Mouse (Mus musculus) bone marrow, adult 2 months (tissue): ENCODE measurements around the gene Snx11. TPM values are rescaled to one million over a fixed set of nuclear protein-coding genes. Genes with fewer than 3 reads are reported as not detected.

Experiments used
- H3K27ac ChIP-seq: fragments of 200-500 bp; 2 replicates; pipeline ENCODE4 v1.5.1; 2012; ENCODE audit warnings: low read depth, mild to moderate bottlenecking, control low read depth, inconsistent platforms, low read length; ENCODE audit not compliant: control insufficient read depth, poor library complexity, insufficient read depth
- H3K4me1 ChIP-seq: fragments of 200-500 bp; 2 replicates; pipeline ENCODE4 v1.6.1; 2011; ENCODE audit warnings: low read length; ENCODE audit not compliant: control insufficient read depth, insufficient read depth
- H3K4me3 ChIP-seq: fragments of 200-500 bp; replicated peaks from 2 replicates; pipeline ENCODE3; 2011; ENCODE audit warnings: mild to moderate bottlenecking, low read depth, low read length, control low read depth; ENCODE audit not compliant: control insufficient read depth
- CTCF ChIP-seq: fragments of 200-500 bp; IDR thresholded peaks from 2 replicates; pipeline ENCODE4 v1.5.1; 2011; ENCODE audit warnings: low read length, control low read depth; ENCODE audit not compliant: control insufficient read depth, insufficient read depth
- POLR2A ChIP-seq: fragments of 200-500 bp; IDR thresholded peaks from 2 replicates; pipeline ENCODE4 v1.6.1; 2011; ENCODE audit warnings: low read depth, mild to moderate bottlenecking, control low read depth, low read length, borderline replicate concordance; ENCODE audit not compliant: control insufficient read depth
- WGBS: fragments of 180-500 bp; shearing (Covaris S2); methylation state at CpG from one replicate; pipeline ENCODE4 v1.1.7; 2018; 5-methylcytosine and 5-hydroxymethylcytosine counted together
- polyA plus RNA-seq: library from polyadenylated mRNA; stranded (reverse); fragments of >200 nt; gene quantifications from 2 replicates; pipeline ENCODE4 v1.2.4, GENCODE M21; 2011; ENCODE audit warnings: low replicate concordance; ENCODE audit not compliant: missing spikeins, insufficient read depth, insufficient read length

Gene Snx11
- polyA plus RNA-seq, result 27.5 and 37.0 TPM in 2 replicates

DNA sequence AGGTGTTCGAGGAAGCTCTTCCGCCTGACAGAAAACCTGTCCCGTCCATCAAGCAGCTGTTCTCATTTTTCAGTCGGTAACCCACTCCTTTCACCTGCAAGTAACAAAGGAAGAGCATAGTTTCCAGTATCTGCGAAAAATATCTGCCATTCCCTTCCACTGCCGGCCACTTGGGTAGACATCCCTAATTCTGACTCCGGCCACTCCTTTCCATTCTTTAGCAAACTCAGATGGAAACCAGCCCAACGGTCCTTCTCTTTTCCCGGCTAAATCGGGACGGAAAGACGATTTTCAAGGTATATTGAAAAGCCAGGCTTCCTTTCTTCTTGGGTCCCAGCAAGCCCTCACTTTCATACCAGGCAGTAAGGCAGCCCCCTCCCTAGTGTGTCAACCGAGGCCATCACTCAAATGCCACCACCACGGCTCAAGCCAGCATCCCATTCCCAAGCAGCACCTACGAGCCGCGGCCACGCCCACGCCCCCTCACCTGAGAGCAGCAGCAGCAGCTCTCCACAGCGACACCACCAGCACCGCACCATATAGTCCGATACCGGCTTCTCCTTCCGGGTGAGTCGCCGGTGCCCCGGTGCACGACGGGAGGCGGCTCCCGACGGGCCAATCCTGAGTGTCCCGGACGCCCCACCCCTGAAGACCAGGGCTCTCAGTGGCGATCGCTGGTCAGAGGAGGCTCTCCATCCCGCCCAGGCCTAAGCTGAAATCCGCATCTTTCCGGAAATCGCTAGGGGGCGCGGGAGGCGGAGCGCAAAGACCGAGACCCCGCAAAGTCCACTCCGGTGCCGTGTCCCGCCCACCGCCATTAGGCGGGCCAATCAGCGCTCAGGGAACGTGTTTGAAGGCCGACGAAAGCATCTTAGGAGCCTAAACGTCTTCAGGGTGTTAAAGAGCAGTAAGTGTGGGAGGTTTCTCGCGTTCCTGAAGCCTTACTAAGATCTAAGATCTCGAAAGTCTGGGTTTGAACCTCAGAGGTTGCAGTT, at the start of gene Snx11:
Snx11 (minus strand) TSS at position 592 of the 995 bp plus-strand sequence.
- Histone ChIP-seq H3K4me1 (no peaks in the 10 kb centered on the region; the same call in 1 of the 2 replicates), H3K27ac (peak within 1 kb of the TSS; percentile 63), H3K4me3 (peak within 1 kb of the TSS; percentile 92)
- 3% methylated on average over 59 of the region's 59 CpGs for WGBS
- TF ChIP-seq POLR2A (peak; percentile 94), CTCF (peak; percentile 58; the same call in 1 of the 2 replicates)

DNA sequence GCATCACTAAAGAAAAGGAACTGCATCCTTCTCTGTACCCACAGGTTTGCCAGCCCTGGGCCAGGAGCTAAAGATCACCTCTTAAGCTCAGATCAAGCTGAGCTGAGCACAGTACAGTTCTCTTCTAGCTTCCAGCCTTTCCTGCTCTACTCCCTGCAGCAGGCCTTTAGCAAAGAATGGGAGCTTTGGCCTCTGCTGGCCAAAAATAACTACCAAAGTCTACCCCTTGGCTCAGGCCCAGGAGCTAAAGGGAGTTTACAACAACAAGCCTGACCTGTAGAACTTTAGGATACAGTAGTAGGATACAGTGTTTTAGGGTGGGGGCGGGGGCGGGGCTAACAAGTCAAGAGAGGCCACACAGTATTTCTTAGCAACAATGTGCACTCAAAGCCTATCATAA, 49.1 kb upstream of the Snx11 start:
- WGBS, result 86% methylated on average over 2 of the region's 2 CpGs
- no peak overlapping the region for H3K4me3 ChIP-seq
- no peak overlapping the region for H3K27ac ChIP-seq
- TF ChIP-seq CTCF, result no peak
- H3K4me1 ChIP-seq, result peaks cover 5% of the 10 kb centered on the region; the same call in 1 of the 2 replicates

DNA sequence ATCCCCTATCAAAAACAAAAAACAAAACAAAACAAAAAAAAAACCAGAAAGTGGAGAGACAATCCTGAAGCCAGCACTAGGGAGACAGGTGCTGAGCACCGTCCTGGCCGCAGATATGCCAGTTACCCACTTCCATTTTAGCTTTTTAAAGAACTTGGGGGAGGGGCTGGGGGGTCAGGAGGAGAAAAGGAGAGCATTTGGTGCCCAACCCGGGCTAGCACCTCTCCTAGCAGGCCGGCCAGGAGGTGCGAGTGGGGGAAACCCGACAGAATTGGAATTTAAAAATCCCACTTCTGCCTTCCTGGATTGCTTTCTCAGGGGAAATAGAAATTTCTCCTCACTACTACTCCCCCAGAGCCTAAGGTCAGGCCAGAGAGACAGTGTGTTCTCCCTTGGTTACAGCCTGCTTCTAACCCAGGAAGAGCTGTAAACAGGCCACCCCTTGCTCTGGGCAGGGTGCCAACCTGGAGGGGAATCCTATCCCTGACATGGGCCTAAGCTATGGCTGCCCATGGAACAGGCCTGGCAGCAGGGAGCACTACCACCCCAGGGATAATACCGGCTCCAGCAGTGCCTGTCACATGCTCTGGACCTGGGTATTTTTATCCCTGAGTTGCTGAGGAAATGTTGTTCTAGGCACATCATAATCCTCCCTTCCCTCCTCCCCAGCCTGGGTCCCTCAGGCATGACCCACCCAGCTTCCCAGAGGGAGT, 47.6 kb upstream of the Snx11 start:
- Histone ChIP-seq H3K4me1 (peaks cover 5% of the 10 kb centered on the region; the same call in 1 of the 2 replicates), H3K27ac (no peak overlapping the region), H3K4me3 (no peak overlapping the region)
- 66% methylated on average over 7 of the region's 7 CpGs for WGBS
- no peak for TF ChIP-seq POLR2A
- TF ChIP-seq CTCF, result no peak

DNA sequence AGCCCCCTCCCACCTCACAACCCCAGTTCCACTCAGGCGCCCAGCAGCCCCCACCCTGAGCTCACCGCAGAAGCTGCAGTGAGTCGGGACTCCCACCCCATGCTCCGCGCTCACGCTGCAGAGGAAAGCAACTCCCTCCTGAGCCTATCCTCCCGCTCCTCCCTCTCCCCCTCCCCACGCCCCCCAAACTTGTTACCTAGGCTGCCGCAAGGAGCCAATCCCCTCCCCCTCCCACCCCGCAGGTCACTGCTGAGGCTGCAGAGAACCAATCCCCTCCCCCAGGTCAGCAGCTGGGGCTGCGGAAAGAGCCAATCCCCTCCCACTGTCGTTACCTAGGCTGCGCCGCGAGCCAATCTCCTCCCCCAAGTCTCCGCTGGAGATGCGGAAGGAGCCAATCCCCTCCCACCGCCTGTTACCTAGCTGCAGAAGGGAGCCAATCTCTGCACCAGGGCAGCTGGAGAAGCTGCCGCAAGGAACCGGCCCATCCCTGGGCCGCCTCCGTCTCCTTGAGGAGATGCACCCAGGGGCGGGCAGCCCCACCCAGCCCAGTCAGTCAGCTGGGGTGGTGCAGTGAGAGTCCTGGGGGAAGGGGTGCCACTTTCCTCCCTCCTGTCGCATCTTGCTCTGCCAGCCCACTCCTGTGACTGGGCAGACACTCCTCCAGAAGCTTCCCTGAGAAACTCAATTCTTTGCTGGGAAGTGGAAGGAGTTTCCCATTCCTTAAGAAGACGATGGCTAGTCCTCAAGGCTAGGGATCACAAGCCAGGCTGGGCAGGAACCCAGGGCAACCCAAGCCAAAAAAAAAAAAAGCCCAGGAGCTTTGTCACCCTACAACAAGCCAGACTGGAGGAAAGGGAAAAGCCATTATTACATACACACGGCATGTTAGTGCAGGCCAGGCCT, 46.8 kb upstream of the Snx11 start:
- 4% methylated on average over 26 of the region's 26 CpGs for WGBS
- TF ChIP-seq POLR2A (no peak), CTCF (no peak)
- Histone ChIP-seq H3K4me1 (peaks cover 5% of the 10 kb centered on the region; the same call in 1 of the 2 replicates), H3K27ac (peak overlapping the region; percentile 16; the same call in 1 of the 2 replicates), H3K4me3 (peak overlapping the region; percentile 47)

DNA sequence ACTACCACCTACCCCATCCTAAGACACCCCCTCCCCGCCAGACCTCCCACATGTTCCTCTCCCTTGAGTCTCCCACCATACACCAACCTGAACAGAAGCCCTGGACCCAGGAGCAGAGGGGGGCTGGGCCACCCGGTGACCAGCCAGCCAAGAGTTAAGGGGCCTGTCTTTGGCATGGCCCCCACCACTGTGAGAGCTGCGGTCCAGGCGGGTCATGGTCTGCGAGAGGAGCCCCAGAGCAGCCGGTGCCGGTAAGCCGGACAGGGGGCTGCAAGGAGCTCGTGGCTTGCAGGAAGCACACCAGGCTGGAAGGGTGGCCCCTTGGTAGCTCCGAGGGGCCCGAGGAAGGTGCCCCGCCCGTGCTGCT, 46.1 kb upstream of the Snx11 start:
- Histone ChIP-seq H3K4me1 (peaks cover 5% of the 10 kb centered on the region; the same call in 1 of the 2 replicates), H3K27ac (no peak overlapping the region; the same call in 1 of the 2 replicates), H3K4me3 (peak overlapping the region; percentile 6)
- TF ChIP-seq POLR2A, result no peak
- no peak for TF ChIP-seq CTCF
- 15% methylated on average over 13 of the region's 13 CpGs for WGBS

DNA sequence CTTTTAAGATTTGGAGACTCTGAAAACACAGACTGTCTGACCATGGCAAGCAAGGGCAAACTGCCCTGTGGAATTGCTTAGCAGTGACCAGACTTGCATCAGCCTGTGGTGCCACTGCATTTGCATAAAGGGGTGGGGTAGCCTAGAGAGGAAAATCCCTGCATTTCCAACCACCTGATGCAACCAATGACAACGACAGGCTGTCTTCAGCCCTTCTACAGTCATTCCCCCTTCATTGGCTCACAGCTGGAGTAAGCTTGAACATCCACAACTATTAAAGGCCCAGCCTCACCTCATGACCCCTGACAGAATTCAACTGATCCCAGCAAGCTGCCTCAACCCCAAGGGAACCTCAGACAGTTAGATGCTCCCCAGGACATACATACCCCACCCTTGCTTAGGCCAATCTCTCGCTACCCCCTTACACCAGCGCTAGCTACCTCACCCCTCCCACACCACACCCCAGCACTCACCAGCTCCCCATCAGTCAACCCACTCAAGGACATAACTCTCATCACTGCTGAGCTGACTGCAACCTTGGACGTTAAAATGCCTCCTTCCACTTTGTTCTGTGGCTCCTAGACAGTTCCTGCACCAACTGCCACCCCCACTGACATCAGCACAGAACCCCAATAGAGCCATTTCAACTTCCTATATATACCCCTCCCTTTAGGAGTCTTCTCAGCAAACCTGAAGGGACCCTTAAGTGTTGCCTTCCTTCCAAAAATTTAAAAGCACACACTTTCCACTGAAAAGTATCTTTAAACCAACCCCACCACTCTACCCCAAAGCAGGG, 45.5 kb upstream of the Snx11 start:
- peaks cover 5% of the 10 kb centered on the region; the same call in 1 of the 2 replicates for H3K4me1 ChIP-seq
- H3K27ac ChIP-seq, result no peak overlapping the region
- no peak overlapping the region for H3K4me3 ChIP-seq
- TF ChIP-seq POLR2A (no peak), CTCF (no peak)
- 37% methylated on average over 4 of the region's 4 CpGs for WGBS

DNA sequence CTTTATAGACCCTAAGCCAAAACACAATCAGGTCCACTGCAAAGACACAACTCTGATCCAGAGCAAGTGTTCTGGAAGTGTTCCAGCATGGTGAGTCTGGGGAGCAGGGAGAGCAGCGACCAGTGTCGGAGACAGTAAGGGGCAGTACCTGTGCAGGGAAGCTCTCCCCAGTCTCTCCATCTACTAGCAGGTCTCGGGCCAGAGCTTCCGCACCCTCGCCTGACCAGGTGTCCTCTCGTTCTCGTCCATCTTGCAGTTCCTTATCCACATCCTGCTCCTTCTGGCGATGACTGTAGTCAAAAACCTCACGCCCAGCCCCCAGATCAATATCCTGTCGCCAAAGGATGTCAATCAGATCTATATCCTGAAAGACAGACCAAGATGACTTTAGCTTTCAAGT, 44.6 kb upstream of the Snx11 start:
- 84% methylated on average over 10 of the region's 10 CpGs for whole genome bisulfite sequencing
- TF ChIP-seq CTCF (no peak), POLR2A (no peak)
- Histone ChIP-seq H3K27ac (no peak overlapping the region), H3K4me1 (peaks cover 5% of the 10 kb centered on the region; the same call in 1 of the 2 replicates), H3K4me3 (no peak overlapping the region)
